Mouse (Mus musculus) CH12.LX (cell line): ENCODE data around the gene Ankrd9. TPM values are rescaled to one million over a fixed set of nuclear protein-coding genes. Genes with fewer than 3 reads are reported as not detected.
A peak's percentile ranks its signal among the peaks of the same experiment; 100 is the strongest.

Source experiments
- DNase-seq: peaks from one replicate; pipeline ENCODE4 v3.0.0-alpha.2; 2013; ENCODE audit errors: extremely low read depth
- H3K27ac ChIP-seq: 2 replicates; pipeline ENCODE4 v1.5.1; 2012; ENCODE audit warnings: low read depth, mild to moderate bottlenecking, control low read depth, moderate library complexity; ENCODE audit not compliant: insufficient read depth
- H3K27me3 ChIP-seq: replicated peaks from 2 replicates; pipeline ENCODE3; 2012; ENCODE audit warnings: inconsistent platforms
- H3K36me3 ChIP-seq, 2 experiments: replicated peaks in 1 of 2; 2 replicates each; pipeline versions ENCODE3 to v1.6.1; 2012; ENCODE audit warnings: inconsistent platforms in 1 of 2, low read length in 1 of 2, mild to moderate bottlenecking in 1 of 2, mixed read lengths in 1 of 2, moderate library complexity in 1 of 2; ENCODE audit not compliant: control insufficient read depth in 1 of 2, insufficient read depth in 1 of 2
- H3K4me1 ChIP-seq, 2 experiments: 2 replicates each; pipeline ENCODE4 v1.6.1; 2012; ENCODE audit warnings: inconsistent platforms in 1 of 2, moderate library complexity in 1 of 2; ENCODE audit not compliant: insufficient read depth in 2 of 2, control insufficient read depth in 1 of 2
- H3K4me2 ChIP-seq: 2 replicates; pipeline ENCODE4 v1.6.1; 2012; ENCODE audit warnings: low read depth, mild to moderate bottlenecking, control low read depth; ENCODE audit not compliant: poor library complexity, insufficient read depth, severe bottlenecking
- H3K4me3 ChIP-seq, 3 experiments: fragments of 150-350 bp in 1 of 3; sonication (generic) in 1 of 3; replicated peaks in 1 of 3; 2 replicates each; pipeline versions ENCODE3 to v1.5.1; 2011 to 2012; ENCODE audit warnings: low read depth in 2 of 3, low read length in 2 of 3, mild to moderate bottlenecking in 2 of 3, moderate library complexity in 2 of 3, control low read depth in 1 of 3, improper control_type of control experiment in 1 of 3, inconsistent platforms in 1 of 3, mixed read lengths in 1 of 3; ENCODE audit not compliant: poor library complexity in 1 of 3
- H3K79me2 ChIP-seq: replicated peaks from 2 replicates; pipeline ENCODE4 v1.6.1; 2012; ENCODE audit warnings: mild to moderate bottlenecking, moderate library complexity; ENCODE audit not compliant: control insufficient read depth, poor library complexity, insufficient read depth, severe bottlenecking; ENCODE audit errors: extremely low read depth
- H3K9ac ChIP-seq: 2 replicates; pipeline ENCODE4 v1.6.1; 2012; ENCODE audit warnings: low read depth, mild to moderate bottlenecking, control low read depth, moderate library complexity; ENCODE audit not compliant: insufficient read depth
- H3K9me3 ChIP-seq: replicated peaks from 2 replicates; pipeline ENCODE3; 2012; ENCODE audit warnings: low read length, inconsistent platforms, mixed read lengths
- BHLHE40 ChIP-seq: IDR thresholded peaks from 2 replicates; pipeline ENCODE4 v1.6.1; 2011; ENCODE audit warnings: mild to moderate bottlenecking, low read depth, low read length, improper control_type of control experiment
- CHD2 ChIP-seq: IDR thresholded peaks from 2 replicates; pipeline ENCODE4 v1.6.1; 2011; ENCODE audit warnings: low read length, improper control_type of control experiment
- CTCF ChIP-seq, 2 experiments: IDR thresholded peaks in 1 of 2; conservative IDR thresholded peaks in 1 of 2; 2 replicates each; pipeline ENCODE4 v1.5.1; 2011 to 2012; ENCODE audit warnings: low read depth in 2 of 2, low read length in 2 of 2, improper control_type of control experiment in 1 of 2, inconsistent platforms in 1 of 2, mild to moderate bottlenecking in 1 of 2, moderate library complexity in 1 of 2
- ELF1 ChIP-seq: IDR thresholded peaks from 2 replicates; pipeline ENCODE4 v1.6.1; 2014; ENCODE audit warnings: low read depth, mild to moderate bottlenecking, inconsistent platforms, low read length, improper control_type of control experiment
- ETS1 ChIP-seq: conservative IDR thresholded peaks from 2 replicates; pipeline ENCODE4 v1.6.1; 2012; ENCODE audit warnings: low read depth, mild to moderate bottlenecking, inconsistent platforms, low read length, improper control_type of control experiment, moderate library complexity
- JUN ChIP-seq: IDR thresholded peaks from 2 replicates; pipeline ENCODE4 v1.6.1; 2011; ENCODE audit warnings: low read depth, mild to moderate bottlenecking, low read length, improper control_type of control experiment, moderate library complexity; ENCODE audit not compliant: insufficient read depth
- JUND ChIP-seq: conservative IDR thresholded peaks from 2 replicates; pipeline ENCODE4 v1.6.1; 2011; ENCODE audit warnings: low read depth, low read length, improper control_type of control experiment
- MAFK ChIP-seq: IDR thresholded peaks from 2 replicates; pipeline ENCODE4 v1.6.1; 2011; ENCODE audit warnings: low read length, improper control_type of control experiment; ENCODE audit not compliant: insufficient replicate concordance
- MAX ChIP-seq: IDR thresholded peaks from 2 replicates; pipeline ENCODE4 v1.6.1; 2011; ENCODE audit warnings: low read length, improper control_type of control experiment
- MAZ ChIP-seq: IDR thresholded peaks from 2 replicates; pipeline ENCODE4 v1.6.1; 2012; ENCODE audit warnings: low read depth, mild to moderate bottlenecking, inconsistent platforms, low read length, improper control_type of control experiment, moderate library complexity
- NELFE ChIP-seq: IDR thresholded peaks from 2 replicates; pipeline ENCODE4 v1.6.1; 2011; ENCODE audit warnings: low read depth, low read length, improper control_type of control experiment
- PAX5 ChIP-seq: IDR thresholded peaks from 2 replicates; pipeline ENCODE4 v1.6.1; 2012; ENCODE audit warnings: low read length, inconsistent platforms, mixed read lengths
- POLR2A ChIP-seq: IDR thresholded peaks from 2 replicates; pipeline ENCODE4 v1.6.1; 2011; ENCODE audit warnings: low read depth, mild to moderate bottlenecking, improper control_type of control experiment, low read length
- POLR2AphosphoS2 ChIP-seq: IDR thresholded peaks from 2 replicates; pipeline ENCODE4 v1.6.1; 2011; ENCODE audit warnings: low read depth, low read length, improper control_type of control experiment
- RCOR1 ChIP-seq: conservative IDR thresholded peaks from 2 replicates; pipeline ENCODE4 v1.6.1; 2012; ENCODE audit warnings: low read depth, mild to moderate bottlenecking, inconsistent platforms, low read length, improper control_type of control experiment
- SMC3 ChIP-seq: IDR thresholded peaks from 2 replicates; pipeline ENCODE4 v1.6.1; 2011; ENCODE audit warnings: low read depth, low read length, improper control_type of control experiment
- TBP ChIP-seq: conservative IDR thresholded peaks from 2 replicates; pipeline ENCODE4 v1.6.1; 2011; ENCODE audit warnings: low read depth, low read length, improper control_type of control experiment
- USF2 ChIP-seq: conservative IDR thresholded peaks from 2 replicates; pipeline ENCODE4 v1.6.1; 2011; ENCODE audit warnings: low read depth, low read length, improper control_type of control experiment
- ZMIZ1 ChIP-seq: IDR thresholded peaks from 2 replicates; pipeline ENCODE4 v1.6.1; 2012; ENCODE audit warnings: low read depth, mild to moderate bottlenecking, inconsistent platforms, low read length, improper control_type of control experiment
- dilution Hi-C: fragments of 300-500 bp; cut with MboI; formaldehyde crosslinking; loops from 2 replicates; pipeline ENCODE4 v1.14.3; 2020; ENCODE audit warnings: low sequenced_read_pairs; ENCODE audit not compliant: extremely low pct_unique_long_range_greater_than_20kb, extremely low pct_ligation_motif_present
- in situ Hi-C: fragments of 300-500 bp; cut with MboI; formaldehyde crosslinking; loops from 3 replicates; pipeline ENCODE4 v1.14.3; 2019; ENCODE audit warnings: low sequenced_read_pairs, low pct_ligation_motif_present, low pct_unique_long_range_greater_than_20kb, mixed read lengths
- polyA plus RNA-seq: library from polyadenylated mRNA; unstranded; fragments of >175 nt; gene quantifications from 2 replicates; pipeline ENCODE4 v1.2.1, GENCODE M21; 2012; ENCODE audit warnings: low read depth; ENCODE audit not compliant: insufficient read length
- total RNA-seq, 2 experiments: library from RNA; depleted of rRNA; stranded (reverse); fragments of 300-350 nt in 1 of 2; fragments of >200 nt in 1 of 2; gene quantifications; 2 replicates each; pipeline ENCODE4 v1.2.3; 2012 to 2014

The Ankrd9 gene
- total and polyA plus RNA-seq, 3 experiments, result 2.4 to 5.2 (median 2.5) TPM

- dilution Hi-C loops, result no loop called here
- H3K27ac ChIP-seq, result no peak overlapping the region
- DNase-seq, result no peak
- no peak for TF ChIP-seq MAX
- no peak for TF ChIP-seq ZMIZ1
- TF ChIP-seq BHLHE40, result no peak
- TF ChIP-seq RCOR1, result no peak
- no peak for TF ChIP-seq ELF1
- no peak for TF ChIP-seq CHD2
- no peak for TF ChIP-seq JUND
- no peak for TF ChIP-seq PAX5
- no peak for TF ChIP-seq TBP
- no peak for TF ChIP-seq POLR2AphosphoS2
- TF ChIP-seq JUN, result no peak
- no peak for TF ChIP-seq NELFE
- TF ChIP-seq MAFK, result no peak
- TF ChIP-seq USF2, result no peak
- TF ChIP-seq MAZ, result no peak
- TF ChIP-seq SMC3, result no peak
- TF ChIP-seq ETS1, result no peak
- TF ChIP-seq, all 38 proteins: peak for 0
- Histone ChIP-seq H3K4me1 (peaks cover 3 to 35% of the 10 kb centered on the region in 2 experiments), H3K9ac (no peak overlapping the region), H3K4me2 (no peak overlapping the region), H3K36me3 (peaks cover 16 to 50% of the 10 kb centered on the region in 2 experiments), H3K4me3 (no peak overlapping the region), H3K9me3 (no peaks in the 10 kb centered on the region), H3K27me3 (no peaks in the 10 kb centered on the region), H3K79me2 (no peaks in the 10 kb centered on the region)
- in situ Hi-C loops, result no loop called here
Measured at GRCm38 (mm10) chr12:110952628-110953385, 26.0 kb downstream of the Ankrd9 start.

GRCm38 (mm10) chr12:110951236-110951635 is 27.6 kb downstream of the Ankrd9 start:
- in situ Hi-C loops, result no loop called here
- TF ChIP-seq ETS1 (no peak), POLR2A (no peak), TBP (no peak), CTCF (conservative IDR thresholded peaks at IDR 0.05 in 1 of 2, IDR thresholded peaks at IDR 0.05 in 1 of 2; ENCODE audit: low read depth in 2 of 2, low read length in 2 of 2) (peak in 1 of 2 experiments; percentile 30; a peak in 1 of 4 replicates), BHLHE40 (no peak)
- no peaks in the 10 kb centered on the region for H3K27me3 ChIP-seq
- no peak overlapping the region for H3K4me3 ChIP-seq
- H3K27ac ChIP-seq, result no peak overlapping the region
- no peak overlapping the region for H3K4me2 ChIP-seq
- dilution Hi-C loops, result no loop called here
- no peaks in the 10 kb centered on the region for H3K79me2 ChIP-seq
- H3K9ac ChIP-seq, result no peak overlapping the region
- peaks cover 21 to 53% of the 10 kb centered on the region in 2 experiments for H3K36me3 ChIP-seq
- DNase-seq, result no peak
- H3K9me3 ChIP-seq, result no peaks in the 10 kb centered on the region
- peaks cover 0 to 22% of the 10 kb centered on the region in 2 experiments; a peak in 2 of 4 replicates for H3K4me1 ChIP-seq
